ENCODE assay signal across 8 mouse cellular contexts in genomic region chr3:101161421-101161940, GRCm38 (mm10). TPM values are rescaled to one million over a fixed set of nuclear protein-coding genes. Genes with fewer than 3 reads are reported as not detected.
DNase-seq lines count a peak whose midpoint lies in the region; ATAC-seq and TF ChIP-seq lines count a peak whose summit lies in the region.

No protein-coding gene starts in this region.

- peaks cover 55% of the 10 kb centered on the region for H3K4me1 ChIP-seq in forebrain, embryonic 10.5 days
- H3K4me1 ChIP-seq in forebrain, postnatal 0 days (ENCODE audit: insufficient read depth): peaks cover 17% of the 10 kb centered on the region
- H3K4me1 ChIP-seq in ES-E14 (ENCODE audit: control insufficient read depth in 2 of 2, insufficient read depth in 2 of 2, low read length in 2 of 2, poor library complexity in 1 of 2): peaks cover 16 to 26% of the 10 kb centered on the region in 2 experiments
- H3K4me1 ChIP-seq in heart, embryonic 15.5 days (replicated peaks): peaks cover 34% of the 10 kb centered on the region
- peaks cover 3% of the 10 kb centered on the region; the same call in 1 of the 2 replicates for H3K4me1 ChIP-seq in midbrain, embryonic 11.5 days (ENCODE audit: control insufficient read depth, insufficient read depth, low read length)

- H3K9me3 ChIP-seq in forebrain, embryonic 10.5 days: no peaks in the 10 kb centered on the region
- no peaks in the 10 kb centered on the region for H3K9me3 ChIP-seq in forebrain, postnatal 0 days (ENCODE audit: low read length)
- H3K9me3 ChIP-seq in ES-E14 (ENCODE audit: control insufficient read depth, insufficient read depth, low read depth, low read length): no peaks in the 10 kb centered on the region
- H3K9me3 ChIP-seq in heart, embryonic 15.5 days (replicated peaks): no peaks in the 10 kb centered on the region
- no peaks in the 10 kb centered on the region for H3K9me3 ChIP-seq in midbrain, embryonic 11.5 days (ENCODE audit: control insufficient read depth, low read length)

- whole genome bisulfite sequencing in forebrain, embryonic 10.5 days: 16% methylated on average over 11 of the region's 11 CpGs
- 24% methylated on average over 11 of the region's 11 CpGs for WGBS in forebrain, postnatal 0 days
- 25% methylated on average over 11 of the region's 11 CpGs for WGBS in heart, embryonic 15.5 days
- WGBS in midbrain, embryonic 11.5 days: 19% methylated on average over 11 of the region's 11 CpGs

- peak overlapping the region; percentile 21 for H3K4me3 ChIP-seq in forebrain, embryonic 10.5 days
- H3K4me3 ChIP-seq in forebrain, postnatal 0 days (ENCODE audit: low read depth, low read length): no peak overlapping the region
- peak overlapping the region; percentile 33 to 58 for H3K4me3 ChIP-seq in ES-E14 (ENCODE audit: insufficient read depth in 1 of 2, low read depth in 1 of 2, low read length in 2 of 2, poor library complexity in 1 of 2, severe bottlenecking in 1 of 2)
- H3K4me3 ChIP-seq in heart, embryonic 15.5 days: no peak overlapping the region
- no peak overlapping the region for H3K4me3 ChIP-seq in midbrain, embryonic 11.5 days (ENCODE audit: low read depth, low read length)

- peak; percentile 62 for DNase-seq in forebrain, embryonic 10.5 days (ENCODE audit: extremely low spot score, low spot score)
- DNase-seq in forebrain, postnatal 0 days: no peak
- no peak for DNase-seq in ES-E14 (ENCODE audit: low read depth, low spot score)
- peak; percentile 94 for DNase-seq in midbrain, embryonic 11.5 days (ENCODE audit: low spot score, missing footprints)
- no peak for DNase-seq in layer of hippocampus, adult 9-11 months
- DNase-seq in adrenal gland, postnatal 36 days: no peak

- H3K36me3 ChIP-seq in forebrain, embryonic 10.5 days (replicated peaks): no peaks in the 10 kb centered on the region
- H3K36me3 ChIP-seq in forebrain, postnatal 0 days (ENCODE audit: insufficient read depth): no peaks in the 10 kb centered on the region
- no peaks in the 10 kb centered on the region for H3K36me3 ChIP-seq in ES-E14 (ENCODE audit: control insufficient read depth, insufficient read depth, low read length, poor library complexity, severe bottlenecking)
- H3K36me3 ChIP-seq in heart, embryonic 15.5 days: no peaks in the 10 kb centered on the region
- no peaks in the 10 kb centered on the region for H3K36me3 ChIP-seq in midbrain, embryonic 11.5 days (ENCODE audit: control insufficient read depth, insufficient read depth, low read length)

- no peak for TF ChIP-seq CTCF in forebrain, postnatal 0 days (IDR thresholded peaks at IDR 0.05; ENCODE audit: low read depth)

- H3K9ac ChIP-seq in forebrain, postnatal 0 days: no peak overlapping the region
- H3K9ac ChIP-seq in ES-E14 (ENCODE audit: insufficient read depth, low read depth, low read length, poor library complexity, severe bottlenecking): peak overlapping the region; percentile 19; the same call in 1 of the 2 replicates
- no peak overlapping the region for H3K9ac ChIP-seq in heart, embryonic 15.5 days
- H3K9ac ChIP-seq in midbrain, embryonic 11.5 days (ENCODE audit: low read length): peak overlapping the region; percentile 39; the same call in 1 of the 2 replicates

- peak overlapping the region; percentile 86 for H3K27ac ChIP-seq in forebrain, embryonic 10.5 days
- H3K27ac ChIP-seq in forebrain, postnatal 0 days (ENCODE audit: low read depth, low read length): no peak overlapping the region
- no peak overlapping the region; the same call in 1 of the 2 replicates for H3K27ac ChIP-seq in ES-E14 (ENCODE audit: insufficient read depth, low read depth, low read length, poor library complexity, severe bottlenecking)
- H3K27ac ChIP-seq in heart, embryonic 15.5 days: peak overlapping the region; percentile 62
- H3K27ac ChIP-seq in midbrain, embryonic 11.5 days (ENCODE audit: low read depth, low read length): no peak overlapping the region

- no peak for ATAC-seq in forebrain, postnatal 0 days
- peak; percentile 45; the same call in 1 of the 2 replicates for ATAC-seq in heart, embryonic 15.5 days (replicated peaks; ENCODE audit: insufficient number of reproducible peaks, insufficient read depth, low FRiP score, low read depth)
- peak; percentile 83 for ATAC-seq in midbrain, embryonic 11.5 days (ENCODE audit: low FRiP score)
- no peak for ATAC-seq in activated CD4-positive, CD25-positive, alpha-beta regulatory T cell, adult 4 months

- peaks cover 18% of the 10 kb centered on the region; the same call in 1 of the 2 replicates for H3K27me3 ChIP-seq in forebrain, embryonic 10.5 days (ENCODE audit: poor library complexity, severe bottlenecking)
- H3K27me3 ChIP-seq in forebrain, postnatal 0 days (ENCODE audit: insufficient read depth, low read length): no peaks in the 10 kb centered on the region
- no peaks in the 10 kb centered on the region for H3K27me3 ChIP-seq in heart, embryonic 15.5 days
- H3K27me3 ChIP-seq in midbrain, embryonic 11.5 days (ENCODE audit: control insufficient read depth, insufficient read depth, low read length): no peaks in the 10 kb centered on the region

- no peak overlapping the region for H3K4me2 ChIP-seq in forebrain, postnatal 0 days (ENCODE audit: low read depth)
- H3K4me2 ChIP-seq in heart, embryonic 15.5 days: peak overlapping the region; percentile 39
- H3K4me2 ChIP-seq in midbrain, embryonic 11.5 days: peak overlapping the region; percentile 16; the same call in 1 of the 2 replicates

- in situ Hi-C loops in ES-E14 (cut with MboI; ENCODE audit: low sequenced_read_pairs in 2 of 2, unreplicated experiment in 2 of 2): no loop called here

TF ChIP-seq in ES-E14, 5 proteins besides CTCF, POLR2A, EP300 and RAD21:
- TF ChIP-seq MAFK (IDR thresholded peaks at IDR 0.05; ENCODE audit: insufficient read depth, low read depth, low read length): no peak

RNA-seq across cellular contexts. Expression of gene Ptgfrn, which starts 51.4 kb away (rescaled TPM):
- 3.2 and 3.3 TPM in 2 replicates for polyA plus RNA-seq in forebrain, embryonic 10.5 days (2016; fragmentation: Nextera tagmentation; extraction: Ambion mirVana)
- total RNA-seq in forebrain, postnatal 0 days (2014; rRNA removed): 37.7 and 40.2 TPM in 2 replicates
- 2.7 and 3.2 TPM in 2 replicates for polyA plus RNA-seq in forebrain, postnatal 0 days (2015; fragmentation: Nextera tagmentation; extraction: Ambion mirVana)
- total RNA-seq in ES-E14 (2012; rRNA removed): 52.3 and 81.2 TPM in 2 replicates
- polyA plus RNA-seq in heart, embryonic 15.5 days (2015; fragmentation: Nextera tagmentation; extraction: Ambion mirVana): 5.7 and 6.0 TPM in 2 replicates
- 2.3 and 2.6 TPM in 2 replicates for polyA plus RNA-seq in midbrain, embryonic 11.5 days (2014; fragmentation: Nextera tagmentation; extraction: Ambion mirVana)
- 1 to 10 TPM; 1.1 to 1.5 TPM for polyA plus RNA-seq in activated CD4-positive, CD25-positive, alpha-beta regulatory T cell, adult 4 months (2017; shearing (Covaris generic))
- 10 to 100 TPM; 47.6 to 53.9 TPM for total RNA-seq in adrenal gland, postnatal 36 days (2021)

Comparison
In these comparisons a context has a peak if more than half of its experiments do, and no peak if none do; other contexts are left out.
1. DNase-seq: peak in forebrain, embryonic 10.5 days (single experiment) and midbrain, embryonic 11.5 days (single experiment); none in forebrain, postnatal 0 days (single experiment), ES-E14 (single experiment), layer of hippocampus, adult 9-11 months (single experiment) and adrenal gland, postnatal 36 days (0 of 2).
2. H3K27ac ChIP-seq: peak in forebrain, embryonic 10.5 days (single experiment) and heart, embryonic 15.5 days (single experiment); none in forebrain, postnatal 0 days (single experiment), ES-E14 (single experiment) and midbrain, embryonic 11.5 days (single experiment).
3. H3K4me3 ChIP-seq: peak in forebrain, embryonic 10.5 days (single experiment) and ES-E14 (2 of 2); none in forebrain, postnatal 0 days (single experiment), heart, embryonic 15.5 days (single experiment) and midbrain, embryonic 11.5 days (single experiment).
4. ATAC-seq: peak in heart, embryonic 15.5 days (single experiment) and midbrain, embryonic 11.5 days (single experiment); none in forebrain, postnatal 0 days (single experiment) and activated CD4-positive, CD25-positive, alpha-beta regulatory T cell, adult 4 months (single experiment).
5. H3K9ac ChIP-seq: peak in ES-E14 (single experiment) and midbrain, embryonic 11.5 days (single experiment); none in forebrain, postnatal 0 days (single experiment) and heart, embryonic 15.5 days (single experiment).